Mouse (Mus musculus) embryo, embryonic 11.5 days (tissue): ENCODE measurements around the gene Dpm1.
A peak's percentile ranks its signal among the peaks of the same experiment; 100 is the strongest.

Experiments used
- DNase-seq: peaks from one replicate; pipeline ENCODE4 v3.0.0-alpha.2; 2012; ENCODE audit warnings: low read depth, low spot score

The Dpm1 gene

DNA sequence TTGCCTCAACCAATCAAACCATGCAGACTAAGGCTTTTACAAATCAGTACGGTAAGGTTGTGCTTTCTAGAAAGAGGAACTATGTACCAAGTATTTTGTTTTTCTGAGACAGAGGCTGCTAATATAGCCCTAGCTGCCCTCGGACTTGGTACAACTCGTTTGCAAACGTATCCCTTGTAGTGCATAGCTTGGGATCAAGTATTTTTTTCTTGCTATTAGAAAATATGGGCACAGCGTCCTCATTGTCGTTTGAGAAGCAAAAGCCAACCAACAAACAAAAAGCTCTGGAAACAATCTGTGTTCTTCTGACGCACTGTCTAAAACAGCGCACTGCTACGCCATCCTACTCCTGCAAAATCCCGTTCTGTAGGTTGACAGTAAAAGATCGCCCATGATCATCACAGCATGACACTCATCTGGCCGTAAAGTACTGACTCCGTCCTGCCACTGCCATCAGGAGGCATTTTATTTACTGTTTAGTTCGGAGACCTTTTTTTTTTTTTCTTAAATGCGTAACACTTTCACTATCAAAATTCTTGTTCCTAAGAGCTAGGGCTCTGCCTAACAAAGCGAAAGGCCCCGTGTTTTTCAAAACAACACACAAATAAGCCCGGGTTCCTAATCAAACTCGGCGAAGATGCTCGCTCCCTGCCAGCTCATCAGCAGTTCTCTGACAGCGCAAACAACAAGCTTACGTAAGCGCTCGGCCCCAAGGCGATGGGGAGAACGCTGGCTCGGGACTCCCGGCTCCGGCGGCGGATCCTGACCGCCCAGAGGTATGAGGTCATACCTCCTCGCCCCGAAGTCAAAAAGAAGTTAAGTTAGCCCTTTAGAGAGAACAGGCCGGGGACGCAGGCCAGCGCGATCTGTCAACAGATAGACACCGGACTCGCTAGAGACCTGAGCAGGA, 1.0 kb downstream of the Dpm1 start:
- DNase-seq = no peak

DNA sequence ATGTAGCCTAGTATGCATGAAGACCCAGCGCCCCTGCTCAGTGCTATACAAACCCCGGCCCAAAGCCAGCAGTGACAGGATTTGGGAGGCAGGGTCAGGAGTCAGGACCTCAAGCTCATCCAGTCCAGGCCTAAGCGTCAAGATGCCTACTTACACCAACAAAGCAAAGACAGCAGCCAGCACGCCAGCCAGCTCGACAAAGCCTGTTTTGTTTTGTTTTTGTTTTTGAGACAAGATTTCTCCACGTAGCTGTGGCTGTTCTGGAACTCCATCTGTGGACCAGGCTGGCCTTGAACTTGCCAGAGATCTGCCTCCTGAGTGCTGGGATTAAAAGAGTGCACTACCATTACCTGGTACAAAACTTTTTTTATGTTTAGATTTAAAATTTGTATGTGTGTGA, 7.1 kb downstream of the Dpm1 start:
- no peak for DNase-seq

DNA sequence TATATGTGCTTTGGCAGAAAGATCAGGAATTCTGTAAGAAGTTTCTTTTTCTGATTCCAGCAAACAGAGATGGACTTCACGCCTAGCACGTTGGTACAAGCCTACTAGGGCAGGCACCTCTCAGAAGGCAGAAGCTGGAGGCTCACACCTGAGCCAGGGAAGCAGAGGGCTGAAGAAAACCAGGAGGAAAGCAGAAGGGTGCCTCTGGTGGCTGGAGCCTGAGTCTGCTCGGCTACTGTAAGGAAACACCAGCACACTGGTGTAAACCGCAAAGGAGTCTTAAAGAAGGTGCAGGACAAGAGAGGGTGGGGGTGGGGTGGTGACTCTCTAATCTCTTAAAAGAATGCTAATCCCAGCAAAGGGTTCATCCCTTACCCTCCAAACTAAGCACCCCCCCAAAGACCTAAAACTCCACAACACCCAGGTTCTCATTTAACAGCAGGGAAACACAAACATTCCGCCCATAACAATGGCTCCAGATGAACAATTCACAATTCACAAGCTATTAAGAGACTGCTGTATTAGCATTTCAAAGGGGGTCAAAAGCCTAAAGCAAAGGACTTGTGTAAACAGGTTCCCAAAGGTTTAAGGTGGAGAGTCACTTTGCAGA, 16.5 kb downstream of the Dpm1 start:
- no peak for DNase-seq

DNA sequence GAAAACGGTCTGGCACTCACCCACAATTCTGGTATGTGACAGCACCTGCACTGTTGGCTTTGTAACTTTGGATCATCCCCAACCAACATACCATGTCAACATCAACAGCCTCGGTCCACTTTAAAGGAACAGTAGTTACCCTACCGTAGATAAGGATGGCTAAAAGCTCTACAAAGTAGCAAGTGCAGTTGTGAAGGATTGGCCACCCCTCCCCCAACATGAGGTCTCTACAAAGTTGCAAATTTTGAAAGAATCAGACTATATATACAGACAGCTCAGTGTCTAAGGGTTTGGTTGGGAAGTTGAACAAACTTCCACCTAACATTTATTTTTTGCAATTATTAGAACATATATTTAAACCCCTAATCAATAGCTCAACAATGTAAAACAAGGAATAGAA, 22.5 kb downstream of the Dpm1 start:
- no peak for DNase-seq

DNA sequence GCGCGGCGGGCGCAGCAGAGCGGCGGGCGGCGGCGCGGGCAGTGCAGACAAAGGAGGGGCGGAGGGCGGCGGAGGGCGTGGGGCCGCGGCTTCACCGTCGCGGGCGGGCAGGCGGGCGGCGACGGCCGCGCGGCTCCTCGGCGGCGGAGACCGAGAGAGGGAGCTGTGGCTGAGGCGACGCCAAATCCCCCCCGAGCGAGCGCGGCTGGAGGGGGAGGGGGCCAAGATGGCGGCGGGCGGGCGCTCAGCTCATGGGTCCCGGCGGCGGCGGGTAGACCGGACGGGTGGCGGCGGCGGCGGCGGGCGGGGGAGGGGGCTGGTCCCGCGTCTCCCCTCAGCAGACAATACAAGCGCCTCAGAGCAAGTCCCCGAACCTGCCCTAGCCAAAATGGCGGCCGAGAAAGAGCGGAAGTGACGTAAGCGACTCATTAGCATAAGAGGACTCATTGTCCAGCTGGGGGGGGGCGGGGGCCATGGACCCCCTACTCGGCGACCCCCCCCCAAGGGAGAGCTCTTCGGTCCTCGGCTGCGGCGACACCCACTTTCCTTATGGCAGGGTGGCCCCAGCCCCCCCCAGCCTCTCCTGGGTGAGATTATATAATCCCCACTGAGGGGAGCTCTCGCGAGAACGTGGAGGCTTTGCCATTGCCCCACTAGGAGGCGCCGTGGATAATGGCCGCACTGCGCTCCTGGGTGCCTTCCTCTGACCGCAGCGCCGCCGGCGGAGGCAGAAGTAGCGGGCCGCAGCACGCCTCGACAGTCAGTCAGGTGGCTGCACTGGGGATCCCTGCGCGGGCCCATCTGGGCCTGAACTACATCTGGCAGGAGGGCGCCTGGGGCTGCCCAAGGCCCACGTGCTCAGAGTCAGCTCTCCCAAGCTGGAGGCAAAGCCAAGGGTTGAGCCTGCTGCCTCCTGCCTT, 23.4 kb downstream of the Dpm1 start, which contains the start of gene Adnp:
Adnp (minus strand) TSS at position 388 of the 920 bp plus-strand sequence.
- peak; percentile 93 for DNase-seq

DNA sequence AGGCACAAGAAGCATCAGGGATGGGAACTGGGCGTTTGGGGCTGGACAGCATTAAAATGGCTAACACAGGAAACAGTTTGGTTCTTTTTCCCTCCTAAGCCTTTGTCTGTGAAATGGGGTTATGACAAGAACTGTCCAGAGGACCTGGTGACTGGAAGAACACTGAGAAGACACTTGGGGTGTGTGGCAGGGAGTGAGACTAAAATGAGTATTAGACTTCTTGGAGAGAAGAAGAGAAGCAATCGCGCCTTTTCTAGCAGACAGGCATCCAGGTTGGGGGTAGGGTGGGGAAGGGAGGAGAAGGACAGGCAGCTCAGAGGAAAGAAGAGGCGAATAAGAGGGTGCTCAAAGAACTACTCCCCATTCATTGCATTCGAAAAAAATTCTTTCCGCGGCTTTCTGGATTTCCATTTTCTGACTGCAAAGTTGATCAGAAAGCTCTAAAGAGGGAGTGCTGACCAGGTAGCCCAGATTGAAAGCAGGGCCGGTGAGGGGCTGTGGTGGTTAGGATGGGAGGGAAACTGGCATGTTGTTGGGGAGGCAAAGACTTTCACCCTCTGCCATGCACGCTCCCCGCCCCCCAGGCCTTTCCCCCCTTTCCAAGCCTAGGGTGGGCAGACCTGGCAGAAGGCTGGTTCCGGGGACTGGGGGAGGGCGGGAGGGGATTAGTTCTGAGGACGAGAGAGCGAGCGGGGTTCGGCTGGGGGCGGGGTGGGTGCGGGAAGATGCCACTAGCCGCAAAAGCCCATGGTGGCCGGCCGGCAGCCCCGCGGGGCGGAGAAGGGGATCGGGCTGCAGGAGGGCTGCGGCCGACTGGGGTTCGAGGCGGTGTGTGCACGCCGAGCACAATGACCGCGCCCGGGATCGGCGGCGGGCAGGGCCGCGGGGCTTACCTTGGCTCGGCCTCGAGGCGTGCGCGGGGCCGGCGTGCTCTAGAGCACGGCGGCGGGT, 24.4 kb downstream of the Dpm1 start:
- DNase-seq = no peak

DNA sequence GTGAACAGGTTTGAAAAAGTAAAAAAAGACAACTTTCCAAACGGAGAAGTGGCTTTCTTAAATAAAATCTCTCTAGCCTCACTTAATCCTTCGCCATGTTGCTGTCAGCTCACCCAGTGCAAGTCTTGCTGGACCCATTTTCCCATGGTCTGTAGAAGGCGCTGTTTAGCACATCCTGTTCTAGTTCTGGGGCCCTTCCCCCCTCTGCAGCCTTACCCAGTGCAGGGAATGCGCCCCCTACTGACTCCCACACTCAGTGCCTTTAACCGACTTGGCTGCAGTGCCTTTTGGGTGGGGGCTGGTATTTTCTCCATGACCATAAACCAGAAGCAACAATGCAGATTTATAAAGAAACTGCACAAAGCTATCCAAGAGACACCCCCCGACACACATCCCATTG, 25.1 kb downstream of the Dpm1 start:
- DNase-seq = peak; percentile 86

DNA sequence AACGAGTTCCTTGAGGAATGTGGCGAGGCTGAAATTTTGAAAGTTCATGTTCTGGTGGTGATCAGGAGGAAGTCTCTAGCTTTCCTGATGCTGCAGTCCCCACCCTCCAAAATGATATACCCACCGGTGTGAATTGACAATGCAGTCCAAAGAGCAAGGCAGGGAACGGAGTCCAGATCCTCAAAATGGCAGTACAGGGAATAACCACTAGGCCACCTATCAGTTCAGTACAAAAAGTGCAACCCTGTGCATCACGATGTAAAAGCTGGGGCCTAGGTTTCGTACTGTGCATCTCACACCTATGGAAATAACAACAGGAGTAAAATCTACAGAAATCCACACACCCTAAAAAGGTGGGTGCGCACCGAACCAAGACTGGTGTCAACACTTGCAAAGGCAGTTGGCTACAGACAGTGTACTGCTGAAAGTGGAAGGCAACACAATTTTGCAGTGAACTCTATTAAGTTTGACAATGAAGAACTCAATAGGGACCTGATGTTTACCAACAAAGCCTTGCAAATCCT, 25.9 kb downstream of the Dpm1 start:
- DNase-seq = no peak

DNA sequence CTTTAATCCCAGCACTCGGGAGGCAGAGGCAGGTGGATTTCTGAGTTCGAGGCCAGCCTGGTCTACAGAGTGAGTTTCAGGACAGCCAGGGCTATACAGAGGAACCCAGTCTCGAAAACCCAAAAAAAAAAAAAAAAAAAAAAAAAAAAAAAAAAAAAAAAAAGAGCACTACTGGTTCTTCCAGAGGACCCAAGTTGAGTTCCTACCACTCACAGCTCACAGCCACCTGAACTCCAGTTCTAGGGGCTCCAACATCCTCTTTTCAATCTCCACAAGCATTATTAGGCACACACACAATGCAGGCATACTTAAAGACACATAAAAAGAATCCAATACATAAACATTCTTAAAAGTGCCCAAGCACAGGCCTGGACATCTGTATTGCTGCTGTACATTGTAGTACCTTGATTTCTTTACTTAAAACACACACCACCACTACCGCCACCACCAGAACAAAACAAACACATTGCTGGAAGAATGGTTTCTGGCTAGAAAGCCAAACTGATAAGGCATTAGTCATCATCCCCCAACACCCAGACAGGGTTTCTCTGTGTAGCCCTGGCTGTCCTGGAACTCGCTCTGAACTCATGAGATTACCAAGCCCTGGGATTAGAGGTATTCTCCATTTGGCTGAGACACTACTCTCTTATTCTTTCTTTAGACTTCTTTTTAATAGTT, 30.2 kb downstream of the Dpm1 start:
- DNase-seq = no peak

DNA sequence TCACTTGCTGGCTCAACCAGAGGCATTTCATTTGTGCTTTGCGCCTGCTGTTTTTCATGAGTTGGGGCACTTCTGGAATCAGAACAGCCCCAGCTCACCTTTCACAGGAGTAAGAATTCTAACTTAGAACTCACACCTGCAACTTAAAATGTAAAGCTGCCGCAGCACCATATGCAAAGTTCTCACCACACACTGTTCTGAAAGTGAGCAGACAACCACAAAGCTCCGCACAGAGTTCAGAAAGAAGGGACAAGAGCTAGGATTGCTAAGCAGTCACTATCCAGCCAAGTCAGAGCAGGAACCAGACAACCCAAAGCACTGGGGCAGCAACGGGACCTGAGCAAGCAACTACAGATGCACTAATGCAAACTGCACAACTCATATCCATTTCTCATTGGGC, 30.9 kb downstream of the Dpm1 start:
- DNase-seq = no peak

DNA sequence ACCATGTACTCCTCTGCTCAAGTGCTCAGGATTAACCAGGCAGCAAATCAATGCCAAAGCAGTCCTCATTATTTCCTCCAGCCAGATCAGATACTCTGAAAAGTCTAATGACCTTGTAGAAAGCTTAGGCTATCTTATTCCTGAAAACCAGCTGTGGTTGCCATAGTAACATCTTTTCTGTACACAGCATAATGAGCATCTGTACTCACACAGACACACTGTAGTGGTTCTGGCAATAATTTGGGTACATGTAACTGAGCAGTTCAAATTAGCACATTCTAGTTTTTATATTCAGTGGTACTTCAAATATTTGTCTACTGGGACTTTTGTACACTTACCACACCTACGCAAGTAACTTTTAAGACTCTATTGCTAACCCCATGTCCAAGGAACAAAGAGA, 32.0 kb downstream of the Dpm1 start:
- DNase-seq = no peak

DNA sequence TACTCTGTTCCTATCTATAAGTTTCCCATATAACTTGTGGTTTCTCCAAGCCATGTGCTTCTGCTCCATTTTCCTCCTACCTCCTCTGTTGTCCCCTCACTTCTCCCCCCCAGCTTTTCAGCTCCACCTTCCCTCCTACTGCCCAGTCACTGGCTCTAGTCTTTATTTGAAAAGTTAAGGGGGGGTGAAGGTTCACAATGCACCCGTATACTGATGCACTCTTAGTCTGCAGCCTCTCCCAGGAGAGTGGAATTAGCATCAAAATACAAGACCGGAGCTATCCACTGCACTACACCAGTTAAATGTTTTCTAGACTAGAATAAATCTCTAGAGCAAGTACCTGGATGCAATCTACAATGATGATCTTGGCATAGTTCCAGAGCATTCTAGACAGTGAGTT, 34.7 kb downstream of the Dpm1 start:
- no peak for DNase-seq

DNA sequence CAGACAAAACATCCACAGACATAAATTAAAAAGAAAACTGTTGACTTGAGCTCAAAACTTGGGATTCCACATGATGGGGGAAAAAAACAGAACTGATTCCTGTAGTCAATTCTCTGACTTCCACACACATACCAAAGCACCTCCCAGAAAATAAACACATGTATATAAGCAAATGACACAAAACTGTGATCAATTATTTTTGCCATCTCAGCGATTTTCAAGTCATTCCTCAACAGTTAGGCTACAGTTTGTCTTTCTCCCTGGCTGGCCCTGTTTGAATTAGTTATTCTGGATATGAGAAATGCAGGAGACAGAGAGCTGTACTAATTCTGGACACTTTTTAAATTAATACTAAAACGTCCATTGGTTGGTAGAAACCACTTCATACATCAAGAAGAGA, 36.7 kb downstream of the Dpm1 start:
- DNase-seq = no peak

DNA sequence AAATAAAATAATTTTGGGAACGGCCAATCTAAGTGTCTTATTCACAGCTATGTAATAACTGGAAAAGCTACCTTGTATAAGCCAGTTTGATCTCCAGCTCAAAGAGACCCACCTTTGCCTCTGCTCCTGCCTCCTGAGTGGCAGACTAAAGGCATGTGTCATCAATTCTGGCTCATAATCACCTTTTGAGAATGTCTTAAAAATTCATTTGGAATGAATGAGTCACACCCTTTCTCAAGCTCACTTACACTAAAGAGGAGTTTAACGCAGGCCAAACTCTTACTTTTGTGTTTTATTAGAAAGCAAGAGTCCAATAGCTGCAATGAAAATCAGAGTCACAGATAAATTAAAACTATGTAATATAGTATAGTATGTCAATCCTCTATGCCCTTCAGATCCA, 38.5 kb downstream of the Dpm1 start:
- no peak for DNase-seq

DNA sequence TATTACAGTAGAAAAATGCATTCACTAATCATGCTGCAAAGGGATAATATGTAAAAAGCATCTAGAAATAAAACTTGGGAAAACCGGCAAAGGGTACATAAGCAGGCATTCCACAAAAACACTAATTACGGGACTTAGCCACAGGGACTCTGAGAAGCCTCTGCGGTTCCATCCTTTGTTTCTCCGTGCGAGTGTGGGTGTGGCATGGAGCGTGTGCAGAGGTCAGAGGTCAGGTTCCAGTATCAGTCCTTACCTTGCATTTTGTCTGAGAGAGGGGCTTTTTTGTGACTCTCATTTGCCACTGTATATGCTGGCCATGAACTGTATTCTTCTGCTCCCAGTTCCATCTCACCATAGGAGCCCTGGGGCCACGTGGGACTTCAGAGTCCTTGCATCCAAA, 54.4 kb downstream of the Dpm1 start:
- DNase-seq = no peak

DNA sequence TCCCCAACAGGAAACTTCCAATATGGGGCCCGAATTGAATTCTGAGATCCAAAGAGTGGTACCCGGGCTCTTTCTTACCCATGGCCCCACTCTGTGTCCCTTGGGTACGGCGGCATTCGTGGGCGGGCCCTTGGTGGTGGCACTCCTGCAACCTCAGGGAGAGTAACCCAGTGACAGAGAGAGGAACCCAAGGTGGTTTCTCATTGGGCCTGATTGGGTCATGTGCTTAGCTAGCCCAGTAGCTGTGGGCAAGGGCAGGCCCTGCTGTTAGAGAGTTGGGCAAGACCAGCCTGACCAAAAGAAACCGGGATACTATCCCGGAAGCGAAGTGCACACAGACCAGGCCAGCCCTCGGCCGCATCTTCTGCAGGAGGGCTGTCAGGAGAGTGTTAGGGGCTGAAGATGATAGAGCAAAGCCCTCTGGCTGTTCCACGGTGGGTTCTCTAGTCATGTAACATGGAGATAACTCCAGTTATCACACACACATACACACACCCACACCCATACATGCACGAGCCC, 60.2 kb downstream of the Dpm1 start:
- DNase-seq = no peak

DNA sequence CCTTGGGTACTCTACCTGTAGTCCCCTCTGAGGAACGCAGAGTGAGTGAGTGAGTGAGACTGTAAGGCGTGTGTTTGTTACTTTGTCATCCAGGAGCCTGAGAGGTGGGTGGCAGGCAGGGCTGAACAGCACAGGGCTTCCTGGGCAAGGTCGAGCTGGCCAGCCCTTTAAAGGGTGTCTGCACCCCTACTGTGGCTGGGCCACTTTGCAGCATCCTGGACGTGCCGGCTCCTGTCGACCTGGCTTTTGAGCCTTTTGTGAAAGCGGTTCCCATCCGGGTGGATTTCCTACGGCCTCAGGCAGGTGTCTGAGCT, 60.6 kb downstream of the Dpm1 start:
- DNase-seq = no peak

DNA sequence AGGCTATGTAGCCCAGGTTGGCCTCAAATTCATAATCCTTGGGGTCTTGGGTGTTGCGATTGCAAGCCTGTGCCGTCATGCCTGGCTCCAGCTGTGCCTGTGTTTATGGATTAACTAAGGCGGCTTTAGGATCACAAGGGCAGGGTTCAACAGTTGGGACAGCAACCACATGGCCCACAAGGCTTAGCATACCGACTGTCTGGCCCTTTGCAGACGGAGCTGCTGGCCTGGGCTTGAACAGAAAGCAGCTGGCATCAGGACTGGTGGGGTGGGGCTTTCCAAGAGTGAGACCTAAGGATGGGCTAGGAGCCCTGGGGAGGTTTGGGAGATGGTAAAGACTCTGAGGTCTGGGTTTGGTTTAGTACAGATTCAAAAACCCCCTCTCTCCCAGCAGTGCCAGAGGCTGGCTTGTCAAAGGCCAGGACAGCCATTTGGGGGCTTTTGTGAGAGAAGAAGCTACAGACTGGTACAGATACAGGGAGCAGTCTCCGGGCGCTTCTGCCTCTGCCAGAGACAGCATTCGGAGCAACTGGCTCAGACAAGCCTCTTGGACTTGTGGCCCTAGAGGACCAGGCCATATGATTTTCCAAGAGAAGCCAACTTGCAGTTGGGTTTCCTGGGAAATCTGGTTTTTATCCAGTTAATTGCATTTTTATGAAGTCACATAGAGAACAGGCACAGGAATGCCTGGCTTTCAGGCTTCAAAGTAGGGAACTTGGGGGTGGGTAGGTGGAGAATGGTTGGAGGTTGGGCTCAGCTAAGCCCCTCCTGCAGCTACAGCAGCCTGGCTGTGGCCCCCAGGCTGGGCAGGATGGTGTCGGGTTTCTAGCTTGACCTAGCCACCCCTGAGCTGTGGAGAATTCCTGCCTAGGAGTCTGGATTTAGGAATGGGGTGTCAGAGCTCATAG, 61.2 kb downstream of the Dpm1 start:
- peak; percentile 64 for DNase-seq

DNA sequence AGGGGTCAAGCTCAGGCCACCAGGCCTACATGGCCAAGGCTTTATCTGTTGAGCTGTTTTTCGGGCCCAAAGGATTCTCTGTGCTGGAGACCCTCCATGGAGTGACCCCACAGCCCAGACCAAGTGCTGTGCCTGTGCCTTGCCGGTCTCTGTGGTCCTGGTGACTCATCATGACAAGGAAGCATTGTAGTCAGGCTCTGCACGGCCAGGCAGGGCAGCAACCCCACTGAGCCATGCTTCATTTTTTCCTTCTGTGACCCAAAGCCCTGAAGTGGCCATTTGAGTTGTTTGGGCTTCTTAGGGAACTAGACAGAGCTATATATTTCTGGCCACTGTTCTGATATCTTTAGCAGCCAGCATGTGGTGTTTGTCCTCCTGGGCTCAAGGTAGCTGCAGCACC, 62.6 kb downstream of the Dpm1 start:
- DNase-seq = no peak
